ENCODE assay signal across 12 mouse cellular contexts in the genomic region with DNA sequence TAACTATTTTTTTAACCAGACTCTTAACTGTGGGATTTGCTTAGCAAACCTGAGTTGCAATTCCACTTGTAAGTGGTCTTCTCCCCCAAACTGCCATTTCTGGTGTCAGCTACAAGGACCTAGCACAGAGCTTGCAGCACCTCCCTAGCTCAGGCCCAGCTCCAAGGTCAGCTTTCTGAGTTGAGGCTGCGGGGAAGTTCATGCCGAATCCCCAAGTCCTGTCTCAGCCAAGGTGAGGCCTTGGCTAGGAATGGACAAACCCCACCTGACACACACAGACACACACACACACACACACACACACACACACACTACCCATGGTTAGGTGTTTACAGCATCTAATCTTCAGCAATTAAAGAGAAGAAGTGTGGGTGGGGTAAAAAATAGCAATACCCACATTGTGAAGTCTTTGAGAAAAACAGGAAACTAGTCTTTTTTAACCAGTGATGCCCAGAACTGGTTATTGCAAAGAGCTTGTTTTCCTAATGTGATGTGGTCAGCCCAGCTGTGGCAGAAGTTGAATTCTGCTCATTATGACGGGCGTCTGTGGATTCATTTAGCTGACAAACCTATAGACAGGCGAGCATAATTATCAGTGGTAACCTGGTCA.
A peak's percentile ranks its signal among the peaks of the same experiment; 100 is the strongest.
DNase-seq lines count a peak whose midpoint lies in the region; ATAC-seq lines count a peak whose summit lies in the region.
"Had no signal": no experiment of that assay in that cellular context is flagged by ENCODE, and none has a peak within 500 bp of the region (broad histone marks: within the 10 kb centered on the region; RNA-seq: fewer than 3 reads in every experiment).

No protein-coding gene starts in this region.

- H3K36me3 ChIP-seq in heart, embryonic 15.5 days, result no peaks in the 10 kb centered on the region
- H3K36me3 ChIP-seq in hindbrain, embryonic 13.5 days, result no peaks in the 10 kb centered on the region

- no peaks in the 10 kb centered on the region for H3K9me3 ChIP-seq in heart, embryonic 15.5 days (replicated peaks)
- no peaks in the 10 kb centered on the region for H3K9me3 ChIP-seq in hindbrain, embryonic 13.5 days

- intact Hi-C loops in heart, postnatal 25 days (cut with DNase I), result loop anchor here (5.0 kb wide), 2 partner anchors 42 to 78 kb away; partner anchors contain the start of gene Hivep2

- peak overlapping the region; percentile 70; the same call in 1 of the 2 replicates for H3K27ac ChIP-seq in heart, embryonic 15.5 days
- H3K27ac ChIP-seq in hindbrain, embryonic 13.5 days, result no peak overlapping the region
- H3K27ac ChIP-seq: hindbrain, embryonic 14.5 days had no signal

- ATAC-seq in heart, embryonic 15.5 days (replicated peaks; ENCODE audit: insufficient number of reproducible peaks, insufficient read depth, low FRiP score, low read depth), result no peak
- peak; percentile 55 for ATAC-seq in megakaryocyte, adult 5-6 weeks (ENCODE audit: poor library complexity, severe bottlenecking)
- no peak for ATAC-seq in hindbrain, embryonic 13.5 days (ENCODE audit: low FRiP score)
- ATAC-seq: forebrain, embryonic 16.5 days had no signal

- no peaks in the 10 kb centered on the region for H3K27me3 ChIP-seq in heart, embryonic 15.5 days
- no peaks in the 10 kb centered on the region for H3K27me3 ChIP-seq in hindbrain, embryonic 13.5 days

- no peak overlapping the region for H3K4me3 ChIP-seq in heart, embryonic 15.5 days
- H3K4me3 ChIP-seq in hindbrain, embryonic 13.5 days, result no peak overlapping the region

- no peak overlapping the region for H3K4me2 ChIP-seq in heart, embryonic 15.5 days
- no peak overlapping the region for H3K4me2 ChIP-seq in hindbrain, embryonic 13.5 days
- H3K4me2 ChIP-seq: hindbrain, embryonic 14.5 days had no signal

- H3K9ac ChIP-seq in heart, embryonic 15.5 days, result no peak overlapping the region
- no peak overlapping the region for H3K9ac ChIP-seq in hindbrain, embryonic 13.5 days
- H3K9ac ChIP-seq: hindbrain, embryonic 14.5 days had no signal

- H3K4me1 ChIP-seq in heart, embryonic 15.5 days (replicated peaks), result peaks cover 46% of the 10 kb centered on the region
- H3K4me1 ChIP-seq in hindbrain, embryonic 13.5 days (replicated peaks), result peaks cover 31% of the 10 kb centered on the region

- 77% methylated on average over 5 of the region's 5 CpGs for WGBS in heart, embryonic 15.5 days
- WGBS in hindbrain, embryonic 13.5 days, result 79% methylated on average over 5 of the region's 5 CpGs

- DNase-seq in heart, postnatal 25 days (ENCODE audit: low spot score), result no peak
- DNase-seq in CD4-positive helper T cell, adult 2 months (ENCODE audit: low read depth, low spot score), result peak; percentile 77
- peak; percentile 46 to 65 for DNase-seq in CD8-positive naive resting alpha-beta T cell, adult 2 months (ENCODE audit: low read depth in 2 of 2, low spot score in 2 of 2)
- no peak for DNase-seq in cerebellum, adult 9-10 months
- DNase-seq in left cerebral cortex, adult 18-20 months (ENCODE audit: low spot score in 2 of 2), result no peak
- DNase-seq: gastrocnemius, postnatal 36 days; kidney, adult 9 months had no signal

Comparison
In these comparisons a context has a peak if more than half of its experiments do, and no peak if none do; other contexts are left out.
1. DNase-seq: peak in CD4-positive helper T cell, adult 2 months (single experiment) and CD8-positive naive resting alpha-beta T cell, adult 2 months (2 of 2); none in heart, postnatal 25 days (single experiment), cerebellum, adult 9-10 months (single experiment) and left cerebral cortex, adult 18-20 months (0 of 2).